Mouse (Mus musculus): ENCODE results near the gene Pgap2. TPM values are rescaled to one million over a fixed set of nuclear protein-coding genes. Genes with fewer than 3 reads are reported as not detected.

The Pgap2 gene
- polyA plus RNA-seq, 1 experiment from 2014 or later: 63.9 TPM

DNA sequence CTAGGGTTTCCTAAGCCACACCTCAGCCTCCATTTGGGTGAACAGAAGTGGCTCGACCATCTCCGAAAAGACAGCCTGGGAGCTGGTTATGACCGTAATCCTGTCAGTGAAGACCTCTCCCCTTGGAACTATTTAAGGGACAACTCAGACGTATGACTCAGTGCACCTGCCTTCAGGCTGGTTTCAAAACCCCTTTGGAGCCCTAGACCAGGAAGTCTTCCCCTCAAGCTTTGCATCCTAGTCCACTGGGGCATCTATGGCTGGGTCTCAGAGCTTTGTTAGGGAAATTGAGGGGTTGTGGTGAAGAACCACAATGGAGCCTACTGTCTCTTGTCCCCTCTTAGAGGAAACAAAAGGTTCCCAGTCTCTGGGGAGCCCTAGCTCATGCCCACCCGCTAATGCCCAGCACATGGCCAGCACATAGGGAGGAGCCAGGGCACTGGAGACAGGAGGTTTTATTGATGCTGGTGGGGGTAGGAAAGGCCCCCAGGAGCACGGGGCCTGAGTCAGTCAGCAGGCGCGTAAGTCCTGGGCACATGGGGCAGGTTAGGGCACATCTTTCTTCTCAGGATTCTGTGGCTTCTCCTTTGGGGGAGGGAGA is 28.8 kb downstream of the Pgap2 start:
- H3K4me3 ChIP-seq (replicated peaks; ENCODE audit: low read length): no peak overlapping the region
- no peak overlapping the region for H3K27ac ChIP-seq
- no peak overlapping the region for H3K4me2 ChIP-seq (replicated peaks)
- DNase-seq (ENCODE audit: low spot score) (no peak), ATAC-seq (ENCODE audit: low FRiP score) (no peak)
- no peaks in the 10 kb centered on the region for H3K9me3 ChIP-seq (ENCODE audit: control insufficient read depth, low read length)
- H3K36me3 ChIP-seq (replicated peaks; ENCODE audit: control insufficient read depth, insufficient read depth): peaks cover 55% of the 10 kb centered on the region
- H3K27me3 ChIP-seq (ENCODE audit: control insufficient read depth, insufficient read depth, low read length): no peaks in the 10 kb centered on the region
- H3K4me1 ChIP-seq (replicated peaks; ENCODE audit: control insufficient read depth, insufficient read depth, low read length): no peaks in the 10 kb centered on the region
- 82% methylated on average over 8 of the region's 8 CpGs for WGBS
- H3K9ac ChIP-seq: no peak overlapping the region

DNA sequence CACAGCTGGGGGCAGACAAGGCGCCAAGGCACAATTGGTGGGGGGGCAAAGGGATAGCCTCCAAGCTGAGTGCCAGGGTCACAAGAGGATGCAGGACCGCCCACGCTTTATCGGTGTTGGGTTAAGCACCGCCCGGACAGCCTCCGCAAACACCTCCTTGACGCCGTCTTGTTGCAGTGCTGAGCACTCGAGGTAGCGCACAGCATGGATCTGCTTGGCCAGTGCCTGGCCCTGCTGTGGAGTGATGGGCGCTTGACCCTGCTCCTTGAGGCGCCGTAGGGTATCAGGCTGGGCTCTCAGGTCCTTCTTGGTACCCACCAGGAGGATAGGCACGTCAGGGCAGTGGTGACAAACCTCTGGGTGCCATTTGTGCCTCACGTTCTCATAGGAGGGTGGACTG is 29.6 kb downstream of the Pgap2 start:
- Histone ChIP-seq H3K27me3 (ENCODE audit: control insufficient read depth, insufficient read depth, low read length) (no peaks in the 10 kb centered on the region), H3K4me2 (replicated peaks) (no peak overlapping the region), H3K36me3 (replicated peaks; ENCODE audit: control insufficient read depth, insufficient read depth) (peaks cover 51% of the 10 kb centered on the region), H3K9me3 (ENCODE audit: control insufficient read depth, low read length) (no peaks in the 10 kb centered on the region), H3K9ac (no peak overlapping the region), H3K4me3 (replicated peaks; ENCODE audit: low read length) (no peak overlapping the region), H3K27ac (no peak overlapping the region), H3K4me1 (replicated peaks; ENCODE audit: control insufficient read depth, insufficient read depth, low read length) (no peaks in the 10 kb centered on the region)
- DNase-seq (ENCODE audit: low spot score): no peak
- ATAC-seq (ENCODE audit: low FRiP score): 0 out of 2 replicates have a peak, but pooled peaks have one; percentile 45
- 98% methylated on average over 16 of the region's 16 CpGs for WGBS

DNA sequence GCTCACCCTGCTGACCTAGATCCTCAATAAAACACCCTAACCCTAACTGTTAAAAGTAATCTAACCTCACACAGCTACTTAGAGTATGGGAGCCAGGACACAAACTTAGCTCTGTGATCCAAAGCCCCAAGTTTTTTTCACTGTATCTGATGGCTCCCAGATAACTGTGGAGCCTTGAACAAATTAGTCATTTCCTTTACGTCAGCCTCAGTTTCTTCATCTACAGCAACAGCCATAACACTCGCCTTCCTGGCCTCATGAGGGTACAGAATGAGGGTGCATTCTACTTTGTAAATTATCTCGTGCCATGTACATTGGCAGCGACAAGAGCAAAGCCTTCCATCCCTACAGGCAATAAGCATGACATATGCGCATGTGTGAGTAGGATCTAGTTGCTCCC is 32.4 kb downstream of the Pgap2 start:
- Histone ChIP-seq H3K27me3 (ENCODE audit: control insufficient read depth, insufficient read depth, low read length) (no peaks in the 10 kb centered on the region), H3K36me3 (replicated peaks; ENCODE audit: control insufficient read depth, insufficient read depth) (peaks cover 26% of the 10 kb centered on the region), H3K4me1 (replicated peaks; ENCODE audit: control insufficient read depth, insufficient read depth, low read length) (no peaks in the 10 kb centered on the region), H3K9ac (no peak overlapping the region), H3K9me3 (ENCODE audit: control insufficient read depth, low read length) (no peaks in the 10 kb centered on the region), H3K27ac (no peak overlapping the region), H3K4me3 (replicated peaks; ENCODE audit: low read length) (no peak overlapping the region), H3K4me2 (replicated peaks) (no peak overlapping the region)
- WGBS: 82% methylated on average over 5 of the region's 5 CpGs
- no peak for ATAC-seq (ENCODE audit: low FRiP score)
- no peak for DNase-seq (ENCODE audit: low spot score)

DNA sequence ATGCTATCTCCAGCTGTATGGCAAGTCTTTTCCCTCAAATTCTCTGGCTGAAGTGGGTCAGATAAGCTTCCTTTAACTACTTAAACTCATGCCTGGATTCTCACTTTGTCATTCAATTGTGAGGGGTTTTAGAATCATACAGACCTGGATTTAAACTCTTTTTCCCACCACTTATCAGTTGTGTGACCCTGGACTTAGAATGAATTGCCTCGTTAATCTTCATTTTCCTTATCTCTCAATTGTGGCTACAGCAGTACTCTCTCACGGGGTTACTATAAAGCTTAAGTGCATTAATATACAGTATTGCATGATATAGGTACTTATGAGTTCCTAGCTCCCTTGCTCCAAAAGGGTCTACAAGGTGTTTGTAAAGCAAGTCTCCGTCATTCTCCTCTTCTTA is 32.9 kb downstream of the Pgap2 start:
- peaks cover 4% of the 10 kb centered on the region; the same call in 1 of the 2 replicates for H3K4me1 ChIP-seq (replicated peaks; ENCODE audit: control insufficient read depth, insufficient read depth, low read length)
- no peaks in the 10 kb centered on the region for H3K9me3 ChIP-seq (ENCODE audit: control insufficient read depth, low read length)
- ATAC-seq (ENCODE audit: low FRiP score) (no peak), DNase-seq (ENCODE audit: low spot score) (no peak)
- no peak overlapping the region for H3K4me3 ChIP-seq (replicated peaks; ENCODE audit: low read length)
- no peaks in the 10 kb centered on the region for H3K27me3 ChIP-seq (ENCODE audit: control insufficient read depth, insufficient read depth, low read length)
- no peak overlapping the region for H3K9ac ChIP-seq
- 90% methylated on average over 3 of the region's 3 CpGs for WGBS
- H3K36me3 ChIP-seq (replicated peaks; ENCODE audit: control insufficient read depth, insufficient read depth): peaks cover 21% of the 10 kb centered on the region
- no peak overlapping the region for H3K4me2 ChIP-seq (replicated peaks)
- no peak overlapping the region for H3K27ac ChIP-seq

DNA sequence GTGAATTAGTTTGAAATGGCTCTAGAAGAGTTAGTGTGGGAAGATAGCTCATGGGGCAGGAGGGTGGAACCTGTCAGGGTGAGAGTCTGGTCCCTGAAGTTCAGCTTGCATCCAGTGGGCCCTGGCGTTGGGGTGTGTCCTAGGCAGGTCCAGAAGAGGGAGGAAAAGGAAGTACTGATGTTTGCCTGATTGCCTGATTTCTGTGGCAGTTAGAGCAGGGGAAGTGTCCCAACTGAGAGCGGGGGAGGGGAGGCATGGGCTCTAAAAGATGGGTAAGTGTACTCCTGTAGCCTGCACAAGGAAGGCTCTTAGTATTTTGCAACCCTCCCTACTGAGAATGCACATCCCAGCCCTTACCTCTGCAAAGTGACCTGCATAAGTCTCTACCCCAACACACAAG is 33.9 kb downstream of the Pgap2 start:
- peaks cover 15% of the 10 kb centered on the region for H3K36me3 ChIP-seq (replicated peaks; ENCODE audit: control insufficient read depth, insufficient read depth)
- H3K9me3 ChIP-seq (ENCODE audit: control insufficient read depth, low read length): no peaks in the 10 kb centered on the region
- no peaks in the 10 kb centered on the region for H3K27me3 ChIP-seq (ENCODE audit: control insufficient read depth, insufficient read depth, low read length)
- ATAC-seq (ENCODE audit: low FRiP score) (no peak), DNase-seq (ENCODE audit: low spot score) (no peak)
- peaks cover 4% of the 10 kb centered on the region; the same call in 1 of the 2 replicates for H3K4me1 ChIP-seq (replicated peaks; ENCODE audit: control insufficient read depth, insufficient read depth, low read length)
- H3K9ac ChIP-seq: no peak overlapping the region
- H3K27ac ChIP-seq: no peak overlapping the region
- WGBS: 94% methylated on average over 2 of the region's 2 CpGs
- no peak overlapping the region for H3K4me3 ChIP-seq (replicated peaks; ENCODE audit: low read length)
- H3K4me2 ChIP-seq (replicated peaks): no peak overlapping the region

DNA sequence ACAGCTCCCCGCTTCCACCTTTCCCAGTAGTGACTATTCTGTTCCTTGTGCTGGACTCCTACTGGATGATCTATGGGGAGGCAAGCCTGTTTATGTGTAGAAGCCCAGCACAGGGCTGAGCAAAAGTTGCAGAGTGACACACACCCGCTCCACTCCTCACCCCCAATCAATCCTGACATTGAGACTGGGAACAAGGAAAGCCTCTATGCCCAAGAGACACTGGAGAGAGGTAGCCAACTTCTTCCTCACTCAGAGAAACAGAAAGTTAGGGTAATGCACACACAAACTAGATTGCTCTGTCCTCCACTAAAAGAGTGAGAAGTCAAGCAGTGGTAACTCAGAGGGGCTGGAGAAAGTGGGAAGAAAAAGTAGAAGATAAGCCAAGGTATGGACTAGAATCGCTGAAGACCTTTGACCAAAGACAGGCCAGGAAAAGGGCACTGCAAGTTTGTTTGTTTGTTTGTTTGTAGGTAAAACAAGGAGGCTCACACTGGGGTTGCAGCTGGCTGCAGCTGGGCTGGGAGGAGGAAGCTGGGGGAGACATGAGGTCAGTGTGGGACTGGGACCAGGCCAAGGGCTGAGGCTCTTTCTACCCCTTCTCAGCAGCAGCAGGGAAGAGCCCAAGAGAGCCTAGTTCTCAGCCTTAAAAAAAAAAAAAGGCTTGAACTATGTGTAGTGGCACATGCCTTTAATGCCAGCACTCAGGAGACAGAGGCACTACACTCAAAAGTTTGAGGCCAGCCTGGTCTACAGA is 35.0 kb downstream of the Pgap2 start:
- no peak overlapping the region for H3K4me3 ChIP-seq (replicated peaks; ENCODE audit: low read length)

DNA sequence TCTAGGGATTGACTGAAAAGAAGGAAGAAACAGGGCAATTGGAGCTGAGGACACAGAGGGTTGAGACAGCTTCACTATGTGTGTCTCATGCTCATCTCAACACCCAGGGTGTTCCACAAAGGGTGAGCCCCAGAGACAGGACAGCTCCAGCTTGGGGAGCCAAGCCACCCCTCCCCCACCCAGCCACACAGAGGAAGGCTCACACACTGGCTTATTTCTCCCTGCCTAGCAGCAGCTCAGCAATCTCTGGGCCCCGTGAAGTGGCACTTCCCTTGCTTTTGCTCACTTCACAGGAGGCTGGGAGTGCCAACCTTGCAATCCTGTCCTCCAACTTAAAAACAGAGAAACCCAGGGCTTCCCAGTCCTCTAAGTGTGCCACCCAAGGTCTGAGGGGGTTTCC is 35.8 kb downstream of the Pgap2 start:
- Histone ChIP-seq H3K4me3 (replicated peaks; ENCODE audit: low read length) (no peak overlapping the region), H3K27me3 (ENCODE audit: control insufficient read depth, insufficient read depth, low read length) (no peaks in the 10 kb centered on the region), H3K36me3 (replicated peaks; ENCODE audit: control insufficient read depth, insufficient read depth) (no peaks in the 10 kb centered on the region), H3K9ac (no peak overlapping the region), H3K4me2 (replicated peaks) (no peak overlapping the region), H3K9me3 (ENCODE audit: control insufficient read depth, low read length) (no peaks in the 10 kb centered on the region), H3K27ac (no peak overlapping the region), H3K4me1 (replicated peaks; ENCODE audit: control insufficient read depth, insufficient read depth, low read length) (peaks cover 9% of the 10 kb centered on the region; the same call in 1 of the 2 replicates)
- no peak for ATAC-seq (ENCODE audit: low FRiP score)
- DNase-seq (ENCODE audit: low spot score): no peak
- 6% methylated on average over 1 of the region's 1 CpGs for WGBS

More for the DNA sequence above, 35.0 kb downstream of the Pgap2 start:
- Histone ChIP-seq H3K4me2 (replicated peaks) (no peak overlapping the region), H3K9me3 (ENCODE audit: control insufficient read depth, low read length) (no peaks in the 10 kb centered on the region), H3K4me1 (replicated peaks; ENCODE audit: control insufficient read depth, insufficient read depth, low read length) (peaks cover 8% of the 10 kb centered on the region; the same call in 1 of the 2 replicates), H3K27ac (no peak overlapping the region), H3K9ac (no peak overlapping the region), H3K27me3 (ENCODE audit: control insufficient read depth, insufficient read depth, low read length) (no peaks in the 10 kb centered on the region), H3K36me3 (replicated peaks; ENCODE audit: control insufficient read depth, insufficient read depth) (peaks cover 6% of the 10 kb centered on the region; the same call in 1 of the 2 replicates)
- WGBS: 88% methylated on average over 3 of the region's 3 CpGs
- no peak for DNase-seq (ENCODE audit: low spot score)
- ATAC-seq (ENCODE audit: low FRiP score): no peak

DNA sequence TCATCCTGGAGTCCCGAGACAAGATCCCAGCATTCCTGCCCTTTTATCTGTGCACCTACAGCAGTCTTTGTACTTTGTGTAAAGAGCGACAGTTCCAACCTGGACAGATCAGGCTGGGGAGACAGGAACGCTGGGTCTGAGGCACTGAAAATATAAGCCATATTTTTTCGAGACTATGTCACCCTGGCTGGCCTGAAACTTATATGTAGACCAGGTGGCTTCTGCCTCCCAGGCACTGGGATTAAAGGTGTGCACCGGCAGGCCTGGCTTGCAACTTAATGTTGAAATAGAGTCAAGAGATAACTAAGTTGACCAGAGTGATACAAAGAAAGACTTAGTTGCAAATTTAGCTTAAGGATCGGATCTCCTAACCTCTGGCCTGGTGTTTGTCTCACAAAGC is 36.3 kb downstream of the Pgap2 start:
- no peak overlapping the region for H3K4me2 ChIP-seq (replicated peaks)
- DNase-seq (ENCODE audit: low spot score) (no peak), ATAC-seq (ENCODE audit: low FRiP score) (no peak)
- no peaks in the 10 kb centered on the region for H3K36me3 ChIP-seq (replicated peaks; ENCODE audit: control insufficient read depth, insufficient read depth)
- H3K4me1 ChIP-seq (replicated peaks; ENCODE audit: control insufficient read depth, insufficient read depth, low read length): peaks cover 13% of the 10 kb centered on the region; the same call in 1 of the 2 replicates
- WGBS: 71% methylated on average over 6 of the region's 6 CpGs
- H3K4me3 ChIP-seq (replicated peaks; ENCODE audit: low read length): no peak overlapping the region
- H3K9me3 ChIP-seq (ENCODE audit: control insufficient read depth, low read length): no peaks in the 10 kb centered on the region
- H3K9ac ChIP-seq: no peak overlapping the region
- H3K27ac ChIP-seq: no peak overlapping the region
- H3K27me3 ChIP-seq (ENCODE audit: control insufficient read depth, insufficient read depth, low read length): no peaks in the 10 kb centered on the region

DNA sequence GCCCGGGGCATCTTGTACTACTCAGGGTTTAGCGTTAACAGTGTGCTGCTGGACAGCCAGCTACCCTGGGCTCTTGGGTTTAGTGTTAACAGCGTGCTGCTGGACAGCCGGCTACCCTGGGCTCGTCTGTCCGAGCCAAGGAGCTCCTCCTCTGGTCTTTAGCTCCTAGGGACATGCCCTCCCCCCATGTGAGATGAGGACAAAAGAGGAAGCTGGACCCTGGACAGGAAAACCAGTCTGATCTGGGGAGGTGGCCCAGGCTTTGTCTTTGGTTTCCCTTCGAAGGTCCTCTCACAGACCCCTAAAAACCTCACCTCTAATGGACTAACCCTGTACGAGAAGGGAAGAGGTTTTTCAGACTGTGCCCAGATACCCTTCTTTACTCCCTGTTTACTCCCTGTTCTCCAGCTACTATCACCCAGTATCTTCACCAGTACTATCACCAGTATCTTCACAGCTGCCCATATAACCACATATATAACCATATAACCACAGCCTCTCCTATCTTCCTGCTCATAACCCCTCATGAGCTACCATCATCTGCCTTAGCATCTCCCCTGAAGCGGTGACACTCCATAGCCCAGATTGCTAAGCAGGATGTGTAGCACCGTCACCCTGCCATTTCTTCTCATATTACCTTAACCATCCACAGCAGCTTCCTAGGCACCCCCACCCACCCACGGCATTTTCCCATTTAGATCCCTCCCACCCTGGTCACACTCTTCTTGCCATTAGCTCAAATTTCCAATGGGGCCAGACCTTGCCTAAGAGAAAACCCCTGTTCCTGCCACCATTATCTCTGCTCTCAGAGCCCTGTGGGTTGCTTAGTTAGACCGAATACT is 37.2 kb downstream of the Pgap2 start:
- H3K36me3 ChIP-seq (replicated peaks; ENCODE audit: control insufficient read depth, insufficient read depth): no peaks in the 10 kb centered on the region
- H3K27ac ChIP-seq: no peak overlapping the region
- DNase-seq (ENCODE audit: low spot score): no peak
- no peak overlapping the region for H3K9ac ChIP-seq
- peaks cover 15% of the 10 kb centered on the region; the same call in 1 of the 2 replicates for H3K4me1 ChIP-seq (replicated peaks; ENCODE audit: control insufficient read depth, insufficient read depth, low read length)
- H3K27me3 ChIP-seq (ENCODE audit: control insufficient read depth, insufficient read depth, low read length): no peaks in the 10 kb centered on the region
- H3K4me3 ChIP-seq (replicated peaks; ENCODE audit: low read length): no peak overlapping the region
- WGBS: 64% methylated on average over 12 of the region's 12 CpGs
- no peak overlapping the region for H3K4me2 ChIP-seq (replicated peaks)
- no peak for ATAC-seq (ENCODE audit: low FRiP score)
- H3K9me3 ChIP-seq (ENCODE audit: control insufficient read depth, low read length): no peaks in the 10 kb centered on the region
